Mouse (Mus musculus) intestine, embryonic 15.5 days (tissue): ENCODE measurements around the gene Limch1. TPM values are rescaled to one million over a fixed set of nuclear protein-coding genes. Genes with fewer than 3 reads are reported as not detected.
A peak's percentile ranks its signal among the peaks of the same experiment; 100 is the strongest.

Experiments used
- ATAC-seq: fragments of 200-750 bp; cut with Nextera tagmentation; 2 replicates; pipeline ENCODE4 v1.8.0; 2017; ENCODE audit warnings: moderate TSS enrichment, moderate library complexity
- H3K27ac ChIP-seq: fragments of 300-500 bp; sonication (generic); 2 replicates; pipeline ENCODE4 v1.5.1; 2015; ENCODE audit warnings: mild to moderate bottlenecking, inconsistent platforms
- H3K27me3 ChIP-seq: fragments of 300-500 bp; sonication (generic); replicated peaks from 2 replicates; pipeline ENCODE4 v1.6.1; 2015; ENCODE audit warnings: inconsistent platforms
- H3K36me3 ChIP-seq: fragments of 300-500 bp; sonication (generic); 2 replicates; pipeline ENCODE4 v1.6.1; 2015; ENCODE audit warnings: inconsistent platforms
- H3K4me1 ChIP-seq: fragments of 300-500 bp; sonication (generic); replicated peaks from 2 replicates; pipeline ENCODE4 v1.6.1; 2015; ENCODE audit warnings: inconsistent platforms
- H3K4me2 ChIP-seq: fragments of 300-500 bp; sonication (generic); replicated peaks from 2 replicates; pipeline ENCODE4 v1.6.1; 2015; ENCODE audit warnings: mild to moderate bottlenecking, inconsistent platforms
- H3K4me3 ChIP-seq: fragments of 300-500 bp; sonication (generic); replicated peaks from 2 replicates; pipeline ENCODE4 v1.5.1; 2015; ENCODE audit warnings: inconsistent platforms
- H3K9ac ChIP-seq: fragments of 300-500 bp; sonication (generic); 2 replicates; pipeline ENCODE4 v1.6.1; 2015; ENCODE audit warnings: inconsistent platforms
- H3K9me3 ChIP-seq: fragments of 300-500 bp; sonication (generic); 2 replicates; pipeline ENCODE4 v1.6.1; 2016; ENCODE audit warnings: inconsistent platforms
- WGBS: fragments of 180-500 bp; shearing (Covaris S2); methylation state at CpG from one replicate; pipeline ENCODE4 v1.1.7; 2015; 5-methylcytosine and 5-hydroxymethylcytosine counted together
- polyA plus RNA-seq: library from polyadenylated mRNA; unstranded; fragments of >200 nt; fragmentation: Nextera tagmentation; extraction: Ambion mirVana; gene quantifications from 2 replicates; pipeline ENCODE4 v1.2.1, GENCODE M21; 2015

Limch1 gene
- polyA plus RNA-seq, 1 experiment from 2014 or later, result 11.7 TPM

DNA sequence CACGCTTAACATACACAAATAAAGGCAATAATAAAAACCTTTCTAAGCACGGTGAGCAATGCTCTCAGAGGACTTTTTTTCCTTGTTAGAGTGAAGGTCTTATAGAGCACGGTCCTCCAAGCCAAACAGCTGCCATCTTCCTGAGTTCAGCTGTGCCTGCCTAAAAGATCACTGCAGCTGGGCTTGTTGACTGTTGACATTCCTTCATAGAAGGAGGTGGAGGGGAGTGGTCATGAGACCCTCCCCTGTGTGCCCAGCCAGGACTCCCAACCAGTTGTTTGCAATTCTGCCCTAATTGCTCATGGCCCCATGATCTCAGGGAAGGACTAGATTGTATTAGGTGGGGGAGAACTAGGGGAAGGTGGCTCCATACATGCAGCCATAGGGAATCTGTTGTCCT lies 189.0 kb downstream of the Limch1 start:
- no peaks in the 10 kb centered on the region for H3K9me3 ChIP-seq
- no peak overlapping the region for H3K4me2 ChIP-seq
- no peak for ATAC-seq
- 58% methylated on average over 3 of the region's 3 CpGs for WGBS
- no peaks in the 10 kb centered on the region for H3K4me1 ChIP-seq
- H3K36me3 ChIP-seq, result no peaks in the 10 kb centered on the region
- H3K4me3 ChIP-seq, result no peak overlapping the region
- no peaks in the 10 kb centered on the region for H3K27me3 ChIP-seq
- no peak overlapping the region for H3K27ac ChIP-seq
- no peak overlapping the region for H3K9ac ChIP-seq

DNA sequence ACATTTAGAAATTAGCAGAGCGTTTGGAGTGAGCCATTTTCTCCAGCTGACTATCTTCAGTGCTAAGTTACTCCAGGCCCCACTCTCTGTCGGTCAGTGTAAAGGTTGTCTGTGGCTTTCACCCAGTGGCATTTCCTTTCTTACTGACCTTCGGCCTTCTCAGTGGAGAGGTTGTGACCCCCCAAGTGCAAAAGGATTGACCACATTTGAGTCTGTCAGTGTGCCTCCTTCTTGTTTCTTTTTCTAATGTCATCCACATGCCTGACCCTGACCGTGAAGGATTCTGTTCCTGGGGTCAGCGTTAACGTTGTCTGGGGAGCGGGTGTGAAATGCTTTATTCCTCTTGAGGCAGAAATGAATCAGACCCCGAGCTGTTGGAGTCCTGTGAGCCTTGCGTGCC lies 191.7 kb downstream of the Limch1 start:
- Histone ChIP-seq H3K4me3 (no peak overlapping the region), H3K9me3 (no peaks in the 10 kb centered on the region), H3K9ac (no peak overlapping the region), H3K4me1 (no peaks in the 10 kb centered on the region), H3K27ac (no peak overlapping the region), H3K36me3 (no peaks in the 10 kb centered on the region), H3K27me3 (no peaks in the 10 kb centered on the region), H3K4me2 (no peak overlapping the region)
- no peak for ATAC-seq
- 60% methylated on average over 9 of the region's 9 CpGs for WGBS

- Histone ChIP-seq H3K27ac (no peak overlapping the region), H3K4me2 (no peak overlapping the region), H3K36me3 (no peaks in the 10 kb centered on the region), H3K4me3 (no peak overlapping the region), H3K27me3 (no peaks in the 10 kb centered on the region), H3K9ac (no peak overlapping the region), H3K9me3 (no peaks in the 10 kb centered on the region), H3K4me1 (no peaks in the 10 kb centered on the region)
- ATAC-seq, result no peak
- 66% methylated on average over 8 of the region's 8 CpGs for WGBS
Observed at GRCm38 (mm10) chr5:66941710-66942450, 196.3 kb downstream of the Limch1 start.

DNA sequence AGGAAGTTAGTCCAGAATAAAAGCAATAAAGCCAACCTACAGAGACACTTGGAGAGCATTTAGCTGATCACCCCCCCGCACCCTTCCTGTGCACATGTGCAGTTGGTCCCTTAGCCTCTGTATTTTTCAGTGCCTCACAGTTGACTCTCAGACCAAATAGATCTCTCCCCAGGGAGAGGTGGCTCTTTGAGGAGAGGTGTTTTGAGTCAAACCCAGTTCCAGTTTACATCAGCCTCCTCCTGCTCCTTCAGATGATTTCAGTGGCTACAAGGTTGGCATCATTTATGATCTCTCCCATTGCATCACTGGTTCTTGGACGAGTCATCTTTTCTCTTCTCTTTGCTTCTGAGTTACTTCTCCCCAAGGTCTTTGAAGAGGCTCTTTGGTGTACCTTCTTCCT lies 197.3 kb downstream of the Limch1 start:
- 84% methylated on average over 2 of the region's 2 CpGs for WGBS
- ATAC-seq, result no peak
- no peak overlapping the region for H3K9ac ChIP-seq
- no peak overlapping the region for H3K4me3 ChIP-seq
- H3K27ac ChIP-seq, result no peak overlapping the region
- 0 out of 2 replicates have a peak, but pooled peaks cover under 1% of the 10 kb centered on the region for H3K4me1 ChIP-seq
- no peak overlapping the region for H3K4me2 ChIP-seq
- no peaks in the 10 kb centered on the region for H3K27me3 ChIP-seq
- no peaks in the 10 kb centered on the region for H3K36me3 ChIP-seq
- H3K9me3 ChIP-seq, result no peaks in the 10 kb centered on the region

- Histone ChIP-seq H3K27ac (no peak overlapping the region), H3K4me2 (no peak overlapping the region), H3K4me1 (0 out of 2 replicates have a peak, but pooled peaks cover 5% of the 10 kb centered on the region), H3K9me3 (no peaks in the 10 kb centered on the region), H3K36me3 (no peaks in the 10 kb centered on the region), H3K4me3 (no peak overlapping the region), H3K27me3 (no peaks in the 10 kb centered on the region), H3K9ac (no peak overlapping the region)
- 71% methylated on average over 7 of the region's 7 CpGs for WGBS
- ATAC-seq, result no peak
Observed at GRCm38 (mm10) chr5:66943521-66943920, 197.9 kb downstream of the Limch1 start.

DNA sequence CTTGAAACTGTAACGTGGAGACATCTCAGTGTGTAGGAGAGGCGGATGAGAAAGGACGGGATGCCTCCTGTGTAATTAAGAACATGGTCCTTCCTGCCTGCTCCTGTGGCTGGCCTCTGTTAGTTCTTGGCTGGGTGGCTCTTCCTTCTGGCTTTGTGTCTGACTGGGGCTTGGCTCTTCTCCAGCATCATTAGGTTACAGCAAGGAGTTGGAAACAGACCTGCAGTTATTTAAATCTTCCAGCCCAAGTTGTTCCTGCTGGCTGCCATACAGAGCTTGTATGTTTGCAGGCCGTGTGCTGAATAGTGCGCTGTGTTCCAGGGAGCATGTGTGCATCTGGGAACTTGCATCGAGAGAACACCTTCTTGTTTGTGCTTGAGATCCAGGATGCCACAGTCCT lies 202.3 kb downstream of the Limch1 start:
- Histone ChIP-seq H3K27me3 (no peaks in the 10 kb centered on the region), H3K9me3 (no peaks in the 10 kb centered on the region), H3K4me1 (0 out of 2 replicates have a peak, but pooled peaks cover 5% of the 10 kb centered on the region), H3K4me2 (no peak overlapping the region), H3K4me3 (no peak overlapping the region), H3K9ac (no peak overlapping the region), H3K36me3 (no peaks in the 10 kb centered on the region), H3K27ac (peak overlapping the region; percentile 10; the same call in 1 of the 2 replicates)
- no peak for ATAC-seq
- whole genome bisulfite sequencing, result 53% methylated on average over 6 of the region's 6 CpGs

DNA sequence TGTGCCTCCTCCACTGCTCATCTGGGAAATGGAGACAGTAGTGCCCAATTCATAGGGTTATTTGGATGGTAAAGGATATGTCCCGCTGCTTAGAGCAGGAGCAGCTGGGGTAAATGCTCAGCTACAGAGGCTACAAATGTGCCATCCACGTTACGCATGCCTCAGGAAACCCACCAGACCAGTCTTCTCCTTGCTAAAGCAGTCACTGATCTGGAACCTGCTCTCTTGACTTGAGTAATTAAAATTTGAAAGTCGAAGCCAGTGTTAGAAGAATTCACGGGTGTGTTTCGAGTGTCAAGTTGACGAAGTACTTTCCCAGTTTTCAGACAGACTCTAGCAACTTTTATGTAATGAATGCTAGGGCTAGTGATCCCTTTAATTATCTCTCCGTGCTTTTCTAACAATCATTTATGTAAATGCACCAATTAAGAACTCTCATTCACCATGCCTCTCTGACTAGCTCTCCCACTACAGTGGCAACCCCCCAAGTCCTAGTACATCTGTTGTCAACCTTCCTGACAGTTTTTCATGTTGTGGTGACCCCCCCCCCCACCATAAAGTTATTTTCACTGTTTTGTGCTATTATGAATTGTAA lies 203.6 kb downstream of the Limch1 start:
- Histone ChIP-seq H3K27ac (no peak overlapping the region), H3K4me1 (0 out of 2 replicates have a peak, but pooled peaks cover 5% of the 10 kb centered on the region), H3K27me3 (no peaks in the 10 kb centered on the region), H3K4me2 (no peak overlapping the region), H3K36me3 (no peaks in the 10 kb centered on the region), H3K9me3 (no peaks in the 10 kb centered on the region), H3K4me3 (no peak overlapping the region), H3K9ac (no peak overlapping the region)
- ATAC-seq, result no peak
- WGBS, result 79% methylated on average over 8 of the region's 8 CpGs

- WGBS, result 59% methylated on average over 3 of the region's 3 CpGs
- no peak overlapping the region for H3K4me3 ChIP-seq
- H3K9ac ChIP-seq, result no peak overlapping the region
- no peaks in the 10 kb centered on the region for H3K27me3 ChIP-seq
- H3K27ac ChIP-seq, result no peak overlapping the region
- no peaks in the 10 kb centered on the region for H3K9me3 ChIP-seq
- no peak for ATAC-seq
- no peaks in the 10 kb centered on the region for H3K36me3 ChIP-seq
- H3K4me2 ChIP-seq, result no peak overlapping the region
- H3K4me1 ChIP-seq, result no peaks in the 10 kb centered on the region
Observed at GRCm38 (mm10) chr5:66953375-66953774, 207.7 kb downstream of the Limch1 start.

- Histone ChIP-seq H3K4me2 (no peak overlapping the region), H3K27me3 (no peaks in the 10 kb centered on the region), H3K4me3 (no peak overlapping the region), H3K36me3 (no peaks in the 10 kb centered on the region), H3K27ac (no peak overlapping the region), H3K9me3 (no peaks in the 10 kb centered on the region), H3K9ac (no peak overlapping the region), H3K4me1 (no peaks in the 10 kb centered on the region)
- WGBS, result 75% methylated on average over 7 of the region's 7 CpGs
- no peak for ATAC-seq
Observed at GRCm38 (mm10) chr5:66953971-66954644, 208.5 kb downstream of the Limch1 start.

DNA sequence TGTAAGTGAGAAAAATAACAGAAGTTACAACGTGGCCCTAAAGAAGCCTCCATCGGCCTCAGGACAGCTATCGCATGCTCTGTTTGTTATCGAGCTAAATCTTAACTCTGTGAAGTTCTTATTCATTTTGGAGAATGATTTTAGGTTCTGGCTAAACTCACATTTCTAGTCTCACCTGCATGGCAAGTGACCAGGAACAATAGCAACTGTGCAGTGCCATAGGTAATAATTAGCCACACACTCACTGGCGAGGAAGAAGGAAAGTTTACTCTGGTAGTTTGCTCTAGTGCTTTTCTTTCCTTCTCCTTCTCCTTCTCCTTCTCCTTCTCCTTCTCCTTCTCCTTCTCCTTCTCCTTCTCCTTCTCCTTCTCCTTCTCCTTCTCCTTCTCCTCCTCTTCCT lies 209.6 kb downstream of the Limch1 start:
- H3K27me3 ChIP-seq, result no peaks in the 10 kb centered on the region
- H3K36me3 ChIP-seq, result no peaks in the 10 kb centered on the region
- no peak overlapping the region for H3K4me2 ChIP-seq
- H3K4me1 ChIP-seq, result no peaks in the 10 kb centered on the region
- no peak for ATAC-seq
- H3K4me3 ChIP-seq, result no peak overlapping the region
- WGBS, result 68% methylated on average over 5 of the region's 5 CpGs
- no peak overlapping the region for H3K27ac ChIP-seq
- no peaks in the 10 kb centered on the region for H3K9me3 ChIP-seq
- no peak overlapping the region for H3K9ac ChIP-seq

- Histone ChIP-seq H3K4me1 (no peaks in the 10 kb centered on the region), H3K27me3 (no peaks in the 10 kb centered on the region), H3K4me2 (no peak overlapping the region), H3K9me3 (no peaks in the 10 kb centered on the region), H3K27ac (no peak overlapping the region), H3K9ac (no peak overlapping the region), H3K36me3 (no peaks in the 10 kb centered on the region), H3K4me3 (no peak overlapping the region)
- ATAC-seq, result no peak
- WGBS, result 87% methylated on average over 10 of the region's 10 CpGs
Observed at GRCm38 (mm10) chr5:66957656-66958055, 212.0 kb downstream of the Limch1 start.

- Histone ChIP-seq H3K4me3 (no peak overlapping the region), H3K4me1 (no peaks in the 10 kb centered on the region), H3K27me3 (no peaks in the 10 kb centered on the region), H3K36me3 (no peaks in the 10 kb centered on the region), H3K9ac (no peak overlapping the region), H3K4me2 (no peak overlapping the region), H3K27ac (no peak overlapping the region), H3K9me3 (no peaks in the 10 kb centered on the region)
- WGBS, result 87% methylated on average over 8 of the region's 8 CpGs
- ATAC-seq, result no peak
Observed at GRCm38 (mm10) chr5:66958118-66958517, 212.5 kb downstream of the Limch1 start.
